Mouse (Mus musculus): ENCODE measurements around the gene Vmn1r232.
A peak's percentile ranks its signal among the peaks of the same experiment; 100 is the strongest.

Vmn1r232 gene

DNA sequence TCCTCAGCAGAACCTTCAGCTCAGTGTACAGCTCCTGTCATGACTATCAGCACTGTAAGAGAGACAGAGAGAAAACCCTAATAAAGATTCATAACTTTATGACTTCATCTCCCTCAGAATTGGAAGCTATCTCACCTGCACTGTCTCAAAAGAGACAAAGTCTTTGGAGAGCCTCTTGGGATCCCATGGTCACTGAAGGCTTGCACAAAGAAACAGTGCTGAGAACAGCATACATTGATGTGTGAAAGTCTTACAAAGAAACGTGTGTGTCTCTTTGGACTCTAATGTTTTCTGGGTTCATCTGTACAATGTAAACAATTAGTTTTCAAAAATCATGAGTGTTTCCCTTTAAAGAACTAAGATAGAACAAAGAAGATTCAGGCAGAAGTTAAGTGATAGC is at the start of gene Vmn1r232:
Gene Vmn1r232, minus strand, starts transcription at position 101 of the 400 bp plus-strand sequence.
- no peak for DNase-seq (ENCODE audit: low spot score in 2 of 2)

DNA sequence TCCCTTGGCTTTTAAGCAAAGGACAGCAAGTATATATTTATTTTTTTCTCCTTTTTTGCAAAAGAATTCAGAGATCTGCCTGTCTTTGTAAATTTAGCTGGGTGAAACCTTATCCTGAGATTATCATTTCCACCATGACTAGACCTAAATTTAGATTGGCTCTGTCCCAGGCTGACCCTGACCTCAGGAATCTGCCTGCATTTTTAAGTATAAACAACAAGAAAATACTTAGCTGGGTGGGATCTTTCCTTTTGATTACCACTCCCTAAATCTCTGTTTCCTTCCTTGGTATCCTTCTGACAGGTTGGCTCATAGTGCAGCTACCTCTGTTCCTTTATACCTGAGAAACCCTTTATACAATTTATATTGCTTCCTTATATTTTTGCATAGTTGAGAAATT is 47.2 kb upstream of the Vmn1r232 start:
- DNase-seq (ENCODE audit: low spot score in 2 of 2): no peak

DNA sequence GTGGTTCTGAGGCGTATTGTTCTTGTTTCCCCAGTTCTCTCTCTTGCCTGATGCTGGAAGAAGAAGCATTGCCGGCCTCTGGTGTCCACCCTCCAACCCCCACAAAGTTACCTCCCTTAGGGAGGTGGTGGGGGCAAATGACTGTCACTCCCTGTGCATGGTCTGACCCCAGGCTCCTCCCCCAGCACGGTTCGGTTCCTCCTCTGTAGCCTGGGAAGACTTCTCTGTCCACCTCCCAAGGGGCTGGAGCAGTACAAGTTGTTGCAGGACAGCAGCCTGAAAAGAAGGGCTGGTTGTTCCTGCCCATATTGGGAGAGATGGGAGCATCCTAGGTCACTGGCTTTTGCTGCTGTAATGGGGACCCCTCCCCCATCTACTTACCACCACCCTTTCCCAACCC is 45.9 kb upstream of the Vmn1r232 start:
- DNase-seq (ENCODE audit: low spot score in 2 of 2): no peak

DNA sequence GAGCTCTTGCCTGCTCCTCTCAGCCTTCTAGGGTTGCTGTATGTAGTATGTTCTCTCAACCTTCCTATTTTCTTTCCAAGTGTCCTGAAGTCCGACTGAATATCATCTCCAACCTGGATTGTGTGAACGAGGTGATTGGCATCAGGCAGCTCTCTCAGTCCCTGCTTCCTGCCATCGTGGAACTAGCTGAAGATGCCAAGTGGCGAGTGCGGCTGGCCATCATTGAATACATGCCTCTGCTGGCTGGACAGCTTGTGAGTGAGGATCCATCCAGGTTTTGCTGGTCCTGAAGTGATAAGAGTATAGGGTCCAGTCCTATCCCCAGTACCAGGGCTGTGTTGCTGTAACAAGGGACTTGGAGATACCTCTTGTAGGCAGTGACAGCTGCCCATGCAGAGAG is 40.9 kb upstream of the Vmn1r232 start:
- DNase-seq (ENCODE audit: low spot score in 2 of 2): no peak

DNA sequence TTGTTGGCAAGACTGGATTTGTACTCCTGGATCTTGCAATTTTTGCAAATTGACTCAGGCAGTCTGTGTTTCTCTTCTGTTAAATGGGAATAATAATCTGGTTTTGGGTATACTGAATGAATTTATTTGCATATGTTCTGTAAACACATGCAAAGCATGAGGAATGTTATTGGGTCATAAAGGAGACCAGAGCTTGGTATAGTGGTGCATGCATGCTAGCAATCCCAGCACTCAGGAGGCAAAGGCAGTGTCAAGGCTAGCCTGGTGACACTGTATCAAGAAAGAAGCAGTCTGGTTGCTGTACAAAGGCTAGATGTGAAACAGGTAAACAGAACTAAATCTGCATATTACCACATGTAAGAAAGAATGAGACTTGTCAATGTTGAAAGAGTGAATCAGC is 27.1 kb upstream of the Vmn1r232 start:
- no peak for DNase-seq (ENCODE audit: low spot score in 2 of 2)

DNA sequence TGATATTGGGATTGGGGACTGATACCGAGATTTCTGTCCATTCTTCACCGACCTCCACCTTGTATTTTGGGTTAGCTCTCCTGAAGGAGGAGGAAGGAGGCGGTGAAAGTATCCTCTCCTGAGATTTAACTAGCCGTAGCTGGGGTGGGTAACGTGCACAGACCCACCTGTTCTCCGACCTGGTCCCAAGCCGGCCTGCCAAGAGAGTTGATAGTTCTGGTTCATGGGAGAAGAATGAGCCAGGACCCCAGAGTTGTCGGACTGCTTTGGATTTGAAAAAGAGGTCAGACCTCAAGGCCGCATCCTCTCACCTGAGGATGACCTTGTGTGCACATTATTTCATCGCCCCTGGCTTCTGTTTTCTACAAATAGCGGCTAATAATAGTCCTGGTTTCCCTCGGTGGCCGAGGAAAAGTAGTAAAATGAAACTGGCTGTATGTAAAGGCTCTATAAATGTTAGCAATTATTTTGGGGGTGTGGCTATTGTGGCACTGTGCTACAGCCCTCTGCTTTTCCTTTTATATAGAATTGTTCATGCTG is 26.6 kb upstream of the Vmn1r232 start:
- peak in 1 of 2 experiments; percentile 41 for DNase-seq (ENCODE audit: low spot score in 2 of 2)

DNA sequence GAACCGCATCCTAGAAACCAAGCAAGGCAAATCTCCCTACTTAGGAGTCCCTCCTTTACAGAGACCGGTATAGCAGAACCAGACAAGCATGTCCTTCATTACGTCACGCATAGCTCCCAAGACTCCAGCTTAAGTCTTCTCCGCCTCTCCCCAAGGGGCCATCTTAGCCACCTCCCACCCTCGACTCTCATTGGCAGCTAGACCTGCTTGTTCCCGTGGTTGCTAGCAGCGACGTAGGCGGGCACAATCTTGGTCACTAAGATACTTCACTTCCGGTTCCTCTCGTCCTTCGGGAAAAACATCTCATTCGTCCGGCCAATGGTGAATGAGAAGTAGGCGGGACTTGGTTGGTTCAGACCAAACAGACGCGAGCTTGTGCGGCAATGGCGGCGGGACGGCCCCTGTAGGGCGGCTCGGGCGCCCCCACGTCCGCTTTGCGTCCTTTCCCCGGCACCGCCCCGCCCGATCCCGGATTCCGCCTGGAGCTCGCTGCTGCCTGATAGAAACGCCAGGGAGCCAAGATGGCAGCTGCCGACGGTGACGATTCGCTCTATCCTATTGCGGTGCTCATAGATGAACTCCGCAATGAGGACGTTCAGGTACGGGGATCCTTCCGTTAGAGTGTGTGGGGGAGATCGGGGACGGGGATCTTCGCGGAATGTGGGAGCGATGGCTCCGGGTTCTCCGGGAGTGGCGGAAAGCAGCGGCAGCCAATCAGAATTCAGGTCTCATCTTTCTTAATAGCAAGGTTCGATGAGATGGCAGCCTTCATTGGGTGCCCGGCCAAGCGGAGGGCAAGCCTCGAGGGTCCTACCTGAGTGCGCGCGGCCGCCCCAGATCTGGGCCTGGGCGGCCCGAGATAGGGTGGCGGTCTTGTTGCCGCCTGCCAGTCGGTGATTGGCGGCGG is 25.7 kb upstream of the Vmn1r232 start, which contains the start of gene Ppp2r1a:
Gene Ppp2r1a, plus strand, starts transcription at position 327 of the 907 bp plus-strand sequence.
- peak; percentile 99 to 100 for DNase-seq (ENCODE audit: low spot score in 2 of 2)

DNA sequence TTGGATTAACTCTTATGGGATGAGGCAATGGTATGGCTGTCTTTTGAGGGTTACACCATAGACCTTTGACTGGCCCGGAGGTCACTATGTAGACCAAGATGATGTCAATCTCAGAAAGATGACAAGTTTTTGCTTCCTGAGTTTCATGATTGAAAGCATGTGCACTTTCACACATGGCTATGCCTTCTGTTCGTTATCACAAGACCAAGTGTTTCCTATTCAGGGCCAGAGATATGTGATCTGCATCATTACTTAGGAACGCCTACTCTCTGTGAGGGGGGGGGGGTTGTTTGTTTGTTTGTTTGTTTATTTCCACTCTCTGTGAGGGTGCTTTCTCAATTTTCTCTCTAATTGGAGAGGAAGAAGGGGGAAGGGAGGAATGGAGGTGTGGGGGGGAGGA is 24.7 kb upstream of the Vmn1r232 start:
- DNase-seq (ENCODE audit: low spot score in 2 of 2): no peak

DNA sequence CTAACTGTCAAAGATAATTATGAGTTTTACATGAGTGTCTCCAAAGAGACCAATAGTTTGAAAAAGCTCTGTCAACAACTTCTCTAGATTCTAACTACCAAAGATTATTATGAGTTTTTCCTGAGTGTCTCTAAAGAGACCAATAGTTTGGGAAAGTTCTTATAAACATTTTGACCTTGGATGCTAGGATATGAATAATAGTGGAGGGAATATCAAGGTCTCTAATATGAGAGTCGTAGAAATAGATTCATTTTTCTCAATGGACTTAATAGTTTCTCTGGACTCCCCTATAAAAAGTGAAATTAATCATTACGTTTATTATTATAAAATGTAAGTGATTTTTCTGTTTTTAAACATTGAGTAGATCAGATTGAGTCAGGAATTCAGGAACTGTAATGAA is 14.5 kb downstream of the Vmn1r232 start, which contains the start of gene Vmn1r231:
Gene Vmn1r231, minus strand, starts transcription at position 101 of the 400 bp plus-strand sequence.
- DNase-seq (ENCODE audit: low spot score in 2 of 2): no peak

Measured in right cerebral cortex, postnatal 10 days (tissue).